Mouse (Mus musculus) stomach, embryonic 16.5 days (tissue): Measurements from ENCODE around the gene Agap1. TPM values are rescaled to one million over a fixed set of nuclear protein-coding genes. Genes with fewer than 3 reads are reported as not detected.

Experiments
- ATAC-seq: fragments of 200-750 bp; cut with Nextera tagmentation; 2 replicates; pipeline ENCODE4 v1.8.0; 2017; ENCODE audit warnings: moderate number of reproducible peaks, moderate TSS enrichment; ENCODE audit not compliant: insufficient read depth, low FRiP score
- H3K27ac ChIP-seq: fragments of 300-500 bp; sonication (generic); 2 replicates; pipeline ENCODE4 v1.5.1; 2014; ENCODE audit warnings: low read length
- H3K27me3 ChIP-seq: fragments of 300-500 bp; sonication (generic); 2 replicates; pipeline ENCODE4 v1.6.1; 2014; ENCODE audit warnings: low read length, control low read depth, mixed read lengths; ENCODE audit not compliant: control insufficient read depth, insufficient read depth
- H3K36me3 ChIP-seq: fragments of 300-500 bp; sonication (generic); 2 replicates; pipeline ENCODE4 v1.6.1; 2014; ENCODE audit warnings: low read length; ENCODE audit not compliant: control insufficient read depth, insufficient read depth
- H3K4me1 ChIP-seq: fragments of 300-500 bp; sonication (generic); 2 replicates; pipeline ENCODE4 v1.6.1; 2014; ENCODE audit warnings: low read length, control low read depth, mixed read lengths; ENCODE audit not compliant: control insufficient read depth, insufficient read depth
- H3K4me2 ChIP-seq: fragments of 300-500 bp; sonication (generic); 2 replicates; pipeline ENCODE4 v1.6.1; 2014; ENCODE audit warnings: low read depth, low read length, mixed read lengths
- H3K4me3 ChIP-seq: fragments of 300-500 bp; sonication (generic); replicated peaks from 2 replicates; pipeline ENCODE4 v1.5.1; 2014; ENCODE audit warnings: mild to moderate bottlenecking, low read length
- H3K9ac ChIP-seq: fragments of 300-500 bp; sonication (generic); 2 replicates; pipeline ENCODE4 v1.6.1; 2014; ENCODE audit warnings: low read length
- H3K9me3 ChIP-seq: fragments of 300-500 bp; sonication (generic); replicated peaks from 2 replicates; pipeline ENCODE4 v1.6.1; 2016; ENCODE audit warnings: low read length, control low read depth; ENCODE audit not compliant: control insufficient read depth
- WGBS: fragments of 180-500 bp; shearing (Covaris S2); extraction: QIAGEN DNeasy Blood & Tissue Kit; methylation state at CpG from one replicate; pipeline ENCODE4 v1.1.7; 2014; 5-methylcytosine and 5-hydroxymethylcytosine counted together
- polyA plus RNA-seq: library from polyadenylated mRNA; unstranded; fragments of >200 nt; fragmentation: Nextera tagmentation; extraction: Ambion mirVana; gene quantifications from 2 replicates; pipeline ENCODE4 v1.2.1, GENCODE M21; 2015

The Agap1 gene
- polyA plus RNA-seq, 1 experiment from 2014 or later, result 5.8 TPM

GRCm38 (mm10) chr1:89619963-89620362 lies 165.4 kb downstream of the Agap1 start:
- H3K27me3 ChIP-seq, result no peaks in the 10 kb centered on the region
- no peak overlapping the region for H3K4me3 ChIP-seq
- no peaks in the 10 kb centered on the region for H3K9me3 ChIP-seq
- ATAC-seq, result no peak
- no peak overlapping the region for H3K4me2 ChIP-seq
- H3K36me3 ChIP-seq, result no peaks in the 10 kb centered on the region
- H3K9ac ChIP-seq, result no peak overlapping the region
- no peak overlapping the region for H3K27ac ChIP-seq
- H3K4me1 ChIP-seq, result no peaks in the 10 kb centered on the region
- WGBS, result 74% methylated on average over 2 of the region's 2 CpGs

DNA sequence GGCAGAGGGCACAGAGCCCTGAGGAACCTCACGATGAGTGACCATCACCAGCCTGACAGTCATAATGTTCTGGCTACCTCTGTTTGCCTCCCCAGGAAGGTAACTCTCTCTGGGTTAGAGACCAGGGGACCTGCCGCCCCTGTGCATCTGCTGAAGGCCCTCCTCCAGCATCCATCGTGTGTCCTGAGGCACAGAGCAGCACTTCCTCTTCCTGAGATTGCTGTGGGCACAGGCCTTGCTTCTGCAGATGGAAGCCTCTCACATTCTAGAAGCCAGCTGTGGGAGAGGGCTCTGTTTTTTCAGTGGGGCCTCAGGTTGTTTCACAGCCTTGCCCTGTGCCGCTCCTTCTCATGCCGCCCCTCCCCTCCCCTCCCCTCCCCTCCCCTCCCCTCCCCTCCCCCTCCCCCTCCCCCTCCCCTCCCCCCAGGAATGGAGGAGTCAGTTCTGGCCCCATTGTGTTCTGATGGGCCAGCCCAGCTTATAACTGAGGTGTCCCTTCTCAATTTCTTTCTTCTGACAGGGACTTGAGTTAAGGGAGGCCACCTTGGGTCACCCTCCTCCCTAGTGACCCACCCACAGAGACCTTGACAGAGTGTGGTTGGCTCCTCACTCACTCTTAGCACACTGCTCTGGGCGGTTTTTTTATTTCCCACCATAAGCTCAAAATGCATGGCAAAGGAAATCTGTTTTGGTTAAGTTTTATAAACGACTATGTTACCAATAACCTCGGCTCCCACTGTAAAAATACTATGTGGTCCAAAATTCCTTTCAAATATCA lies 166.6 kb downstream of the Agap1 start:
- Histone ChIP-seq H3K27me3 (no peaks in the 10 kb centered on the region), H3K4me1 (no peaks in the 10 kb centered on the region), H3K9ac (no peak overlapping the region), H3K9me3 (no peaks in the 10 kb centered on the region), H3K36me3 (no peaks in the 10 kb centered on the region), H3K4me3 (no peak overlapping the region), H3K27ac (no peak overlapping the region), H3K4me2 (no peak overlapping the region)
- WGBS, result 51% methylated on average over 8 of the region's 8 CpGs
- ATAC-seq, result no peak

DNA sequence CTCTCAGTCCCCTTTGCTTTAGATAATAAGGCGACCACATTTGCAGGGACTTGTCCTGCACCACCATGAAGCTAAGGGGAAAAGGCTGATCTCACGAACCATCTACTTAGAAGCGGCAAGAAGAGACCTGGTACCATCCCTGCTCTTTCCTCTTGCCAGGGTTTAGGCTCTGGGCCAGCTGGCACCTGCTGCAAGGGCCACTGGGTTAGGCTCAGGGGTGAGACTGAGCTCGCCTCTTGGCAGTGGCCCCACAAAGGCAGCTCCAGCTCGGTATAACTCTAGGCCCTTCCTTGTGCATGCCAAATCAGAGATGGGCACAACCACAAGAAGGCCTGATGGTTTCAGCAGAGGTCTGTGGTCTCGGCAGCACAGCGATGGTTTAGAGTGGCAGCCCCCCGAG lies 167.3 kb downstream of the Agap1 start:
- H3K4me1 ChIP-seq, result no peaks in the 10 kb centered on the region
- no peak overlapping the region for H3K9ac ChIP-seq
- ATAC-seq, result no peak
- no peaks in the 10 kb centered on the region for H3K27me3 ChIP-seq
- no peaks in the 10 kb centered on the region for H3K36me3 ChIP-seq
- no peak overlapping the region for H3K4me3 ChIP-seq
- H3K27ac ChIP-seq, result no peak overlapping the region
- no peaks in the 10 kb centered on the region for H3K9me3 ChIP-seq
- WGBS, result 76% methylated on average over 8 of the region's 8 CpGs
- no peak overlapping the region for H3K4me2 ChIP-seq

- Histone ChIP-seq H3K27ac (no peak overlapping the region), H3K4me1 (no peaks in the 10 kb centered on the region), H3K36me3 (no peaks in the 10 kb centered on the region), H3K9me3 (no peaks in the 10 kb centered on the region), H3K4me2 (no peak overlapping the region), H3K9ac (no peak overlapping the region), H3K4me3 (no peak overlapping the region), H3K27me3 (no peaks in the 10 kb centered on the region)
- no peak for ATAC-seq
- WGBS, result 75% methylated on average over 7 of the region's 7 CpGs
Observed at GRCm38 (mm10) chr1:89622801-89623200, 168.2 kb downstream of the Agap1 start.

- WGBS, result 81% methylated on average over 4 of the region's 4 CpGs
- H3K27me3 ChIP-seq, result no peaks in the 10 kb centered on the region
- H3K4me2 ChIP-seq, result no peak overlapping the region
- no peak overlapping the region for H3K9ac ChIP-seq
- no peak overlapping the region for H3K4me3 ChIP-seq
- no peak for ATAC-seq
- no peaks in the 10 kb centered on the region for H3K9me3 ChIP-seq
- no peaks in the 10 kb centered on the region for H3K4me1 ChIP-seq
- H3K27ac ChIP-seq, result no peak overlapping the region
- no peaks in the 10 kb centered on the region for H3K36me3 ChIP-seq
Observed at GRCm38 (mm10) chr1:89625312-89625711, 170.7 kb downstream of the Agap1 start.

DNA sequence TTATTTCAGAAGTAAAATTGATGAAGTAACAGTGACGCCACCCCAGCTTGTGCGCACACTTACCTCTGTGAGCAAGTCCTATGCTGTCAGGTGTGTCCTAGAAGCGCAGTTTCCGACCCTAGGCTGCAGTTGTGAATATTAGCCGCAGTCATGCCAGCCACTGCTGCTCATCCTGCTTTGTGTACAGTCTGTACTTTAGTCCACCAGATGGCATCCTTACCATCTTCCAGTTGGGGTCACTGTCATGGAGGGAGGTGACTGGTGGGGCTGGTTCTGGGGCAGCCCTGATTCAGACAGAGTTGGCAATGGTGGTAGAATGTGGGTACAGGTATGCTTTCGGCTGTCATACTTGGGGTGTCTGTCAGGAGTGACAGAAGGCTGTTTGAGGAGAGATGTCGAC lies 171.4 kb downstream of the Agap1 start:
- ATAC-seq, result no peak
- 93% methylated on average over 7 of the region's 7 CpGs for WGBS
- no peak overlapping the region for H3K27ac ChIP-seq
- no peaks in the 10 kb centered on the region for H3K27me3 ChIP-seq
- no peak overlapping the region for H3K9ac ChIP-seq
- no peaks in the 10 kb centered on the region for H3K9me3 ChIP-seq
- H3K4me2 ChIP-seq, result no peak overlapping the region
- no peaks in the 10 kb centered on the region for H3K4me1 ChIP-seq
- no peak overlapping the region for H3K4me3 ChIP-seq
- H3K36me3 ChIP-seq, result no peaks in the 10 kb centered on the region

DNA sequence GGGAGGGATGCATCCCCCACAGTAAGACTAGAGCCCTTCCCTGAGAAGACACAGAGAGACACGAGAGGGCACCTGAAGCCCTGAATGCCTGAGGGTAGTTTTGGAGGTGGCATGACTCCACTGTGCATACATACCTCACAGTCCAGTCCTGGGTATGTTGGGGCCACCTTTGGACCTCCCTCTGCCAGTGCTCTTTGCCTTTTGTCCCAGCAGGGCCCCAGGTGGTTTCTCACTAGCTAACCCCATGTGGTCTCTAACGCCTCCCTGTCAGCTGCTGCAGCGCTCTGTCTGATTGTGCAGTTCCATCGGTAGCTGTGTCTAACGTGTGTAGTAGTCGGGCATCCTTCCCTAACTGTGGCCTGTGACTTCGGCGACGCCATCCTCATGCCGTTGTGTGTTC lies 172.3 kb downstream of the Agap1 start:
- Histone ChIP-seq H3K9ac (no peak overlapping the region), H3K4me3 (no peak overlapping the region), H3K36me3 (no peaks in the 10 kb centered on the region), H3K4me2 (no peak overlapping the region), H3K27ac (no peak overlapping the region), H3K9me3 (no peaks in the 10 kb centered on the region), H3K27me3 (no peaks in the 10 kb centered on the region), H3K4me1 (no peaks in the 10 kb centered on the region)
- no peak for ATAC-seq
- WGBS, result 77% methylated on average over 10 of the region's 10 CpGs

- Histone ChIP-seq H3K4me3 (no peak overlapping the region), H3K27me3 (no peaks in the 10 kb centered on the region), H3K4me2 (no peak overlapping the region), H3K9me3 (no peaks in the 10 kb centered on the region), H3K36me3 (no peaks in the 10 kb centered on the region), H3K9ac (no peak overlapping the region), H3K27ac (peak overlapping the region; percentile 31; the same call in 1 of the 2 replicates), H3K4me1 (no peaks in the 10 kb centered on the region)
- ATAC-seq, result no peak
- WGBS, result 48% methylated on average over 3 of the region's 3 CpGs
Observed at GRCm38 (mm10) chr1:89627650-89628049, 173.0 kb downstream of the Agap1 start.

GRCm38 (mm10) chr1:89630836-89631235 lies 176.2 kb downstream of the Agap1 start:
- WGBS, result 67% methylated on average over 4 of the region's 4 CpGs
- ATAC-seq, result no peak

More at GRCm38 (mm10) chr1:89630836-89631235, 176.2 kb downstream of the Agap1 start:
- Histone ChIP-seq H3K4me1 (no peaks in the 10 kb centered on the region), H3K4me2 (no peak overlapping the region), H3K9me3 (no peaks in the 10 kb centered on the region), H3K9ac (no peak overlapping the region), H3K27ac (no peak overlapping the region), H3K27me3 (no peaks in the 10 kb centered on the region), H3K4me3 (no peak overlapping the region), H3K36me3 (no peaks in the 10 kb centered on the region)
